Mouse (Mus musculus) cerebellum, postnatal 14 days (tissue): ENCODE data around the gene Chd1l.

Experiments
- DNase-seq, 2 experiments: peaks; one replicate each; pipeline ENCODE4 v3.0.0; 2021; ENCODE audit warnings: mixed read lengths in 2 of 2

Chd1l gene

GRCm38 (mm10) chr3:97617091-97617825, 7.3 kb upstream of the Chd1l start:
- DNase-seq: no peak

- no peak for DNase-seq
Measured at GRCm38 (mm10) chr3:97615933-97616332, 5.9 kb upstream of the Chd1l start.

GRCm38 (mm10) chr3:97615154-97615553, 5.2 kb upstream of the Chd1l start:
- DNase-seq: no peak

GRCm38 (mm10) chr3:97611021-97611420, 1.0 kb upstream of the Chd1l start:
- no peak for DNase-seq

GRCm38 (mm10) chr3:97609201-97609844, 680 bp downstream of the Chd1l start:
- DNase-seq: peak; percentile 39 to 49

- no peak for DNase-seq
Measured at GRCm38 (mm10) chr3:97600050-97600832, 9.8 kb downstream of the Chd1l start.

GRCm38 (mm10) chr3:97596796-97597195, 13.2 kb downstream of the Chd1l start:
- no peak for DNase-seq

- no peak for DNase-seq
Measured at GRCm38 (mm10) chr3:97595066-97595465, 14.9 kb downstream of the Chd1l start.

GRCm38 (mm10) chr3:97594140-97594539, 15.9 kb downstream of the Chd1l start:
- DNase-seq: no peak

- no peak for DNase-seq
Measured at GRCm38 (mm10) chr3:97593089-97593488, 16.9 kb downstream of the Chd1l start.

- DNase-seq: no peak
Measured at GRCm38 (mm10) chr3:97590699-97591098, 19.3 kb downstream of the Chd1l start.

- DNase-seq: no peak
Measured at GRCm38 (mm10) chr3:97587656-97588055, 22.3 kb downstream of the Chd1l start.

- peak; percentile 89 to 93 for DNase-seq
Measured at GRCm38 (mm10) chr3:97585383-97586160, 24.4 kb downstream of the Chd1l start.

GRCm38 (mm10) chr3:97573807-97574206, 36.2 kb downstream of the Chd1l start:
- DNase-seq: no peak

GRCm38 (mm10) chr3:97564588-97564987, 45.4 kb downstream of the Chd1l start:
- DNase-seq: no peak

GRCm38 (mm10) chr3:97558554-97558953, 51.4 kb downstream of the Chd1l start:
- no peak for DNase-seq

GRCm38 (mm10) chr3:97546205-97546604, 63.8 kb downstream of the Chd1l start:
- DNase-seq: no peak

- DNase-seq: no peak
Measured at GRCm38 (mm10) chr3:97540171-97540570, 69.8 kb downstream of the Chd1l start.

GRCm38 (mm10) chr3:97538634-97539033, 71.4 kb downstream of the Chd1l start:
- no peak for DNase-seq

- no peak for DNase-seq
Measured at GRCm38 (mm10) chr3:97537006-97537405, 73.0 kb downstream of the Chd1l start.

- DNase-seq: no peak
Measured at GRCm38 (mm10) chr3:97535660-97536059, 74.3 kb downstream of the Chd1l start.

GRCm38 (mm10) chr3:97525458-97525857, 84.5 kb downstream of the Chd1l start:
- DNase-seq: peak; percentile 15 to 18

- peak; percentile 28 to 55 for DNase-seq
Measured at GRCm38 (mm10) chr3:97524835-97525234, 85.2 kb downstream of the Chd1l start.
